Mouse (Mus musculus) lung, postnatal 36 days (tissue): ENCODE measurements at regions not wholly inside any gene's neighbourhood (a gene's known extent, or its start where the extent isn't known, plus 50 kb on each side); places are given as distances from the start of the nearest gene placed in this dataset.
"Not testable (repeated sequence)": the region's sequence is repeated elsewhere in the genome, so short reads cannot be mapped to it uniquely, and the experiment has no call there.

Experiments used
- DNase-seq: peaks from one replicate; pipeline ENCODE4 v3.0.0; 2022; ENCODE audit warnings: mixed read lengths

DNA sequence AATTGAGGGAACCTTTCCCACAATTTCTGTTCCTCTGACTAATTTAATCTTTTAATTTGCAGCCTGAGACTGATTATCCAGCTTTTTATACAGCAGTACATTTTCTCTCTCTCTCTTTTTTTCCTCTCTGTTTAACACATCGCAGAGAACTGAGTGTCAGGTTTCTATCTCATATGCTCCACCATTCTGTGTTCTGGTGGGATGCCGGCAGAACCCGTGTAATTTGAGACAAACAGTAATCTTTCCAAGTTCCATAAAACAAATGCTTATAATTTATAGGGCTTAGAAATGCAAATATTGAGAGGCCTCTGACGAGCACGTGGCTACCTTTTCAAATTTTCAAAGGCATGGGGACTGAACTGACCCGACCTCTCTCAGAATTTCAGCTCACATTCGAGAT lies 59.1 kb downstream of the Zbtb18 start:
- DNase-seq = no peak

GRCm38 (mm10) chr1:177503946-177504345 lies 61.8 kb downstream of the Zbtb18 start:
- DNase-seq = no peak

DNA sequence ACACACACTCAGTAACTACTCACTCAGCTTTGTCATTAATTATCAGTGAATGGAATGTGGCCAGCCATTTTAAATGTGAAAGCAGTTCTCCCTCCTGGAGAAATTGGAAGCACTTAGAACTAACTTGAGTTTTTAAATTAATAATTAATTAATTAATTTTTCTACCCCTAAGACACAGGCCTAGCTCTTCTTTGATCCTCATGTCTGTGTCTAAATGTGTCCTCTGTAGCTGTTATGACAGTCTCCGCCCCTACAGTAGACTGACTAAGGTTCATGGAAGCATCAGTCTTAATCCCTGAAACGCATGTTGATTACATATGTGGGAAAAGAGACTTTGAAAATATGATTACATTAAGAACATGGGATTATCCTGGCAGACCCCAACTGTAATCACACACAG lies 62.6 kb downstream of the Zbtb18 start:
- no peak for DNase-seq

- DNase-seq = not testable (repeated sequence)
These were observed 65.2 kb downstream of the Zbtb18 start for GRCm38 (mm10) chr1:177507398-177507797.

GRCm38 (mm10) chr1:177509786-177510185 lies 67.6 kb downstream of the Zbtb18 start:
- no peak for DNase-seq

- no peak for DNase-seq
These were observed 70.0 kb downstream of the Zbtb18 start for GRCm38 (mm10) chr1:177512116-177512515.

GRCm38 (mm10) chr1:177517934-177518610 lies 75.9 kb downstream of the Zbtb18 start:
- no peak for DNase-seq

- no peak for DNase-seq
These were observed 76.9 kb downstream of the Zbtb18 start for GRCm38 (mm10) chr1:177518897-177519513.

- no peak for DNase-seq
These were observed 79.0 kb downstream of the Zbtb18 start for GRCm38 (mm10) chr1:177521110-177521509.

GRCm38 (mm10) chr1:177525141-177525540 lies 83.0 kb downstream of the Zbtb18 start:
- DNase-seq = no peak

DNA sequence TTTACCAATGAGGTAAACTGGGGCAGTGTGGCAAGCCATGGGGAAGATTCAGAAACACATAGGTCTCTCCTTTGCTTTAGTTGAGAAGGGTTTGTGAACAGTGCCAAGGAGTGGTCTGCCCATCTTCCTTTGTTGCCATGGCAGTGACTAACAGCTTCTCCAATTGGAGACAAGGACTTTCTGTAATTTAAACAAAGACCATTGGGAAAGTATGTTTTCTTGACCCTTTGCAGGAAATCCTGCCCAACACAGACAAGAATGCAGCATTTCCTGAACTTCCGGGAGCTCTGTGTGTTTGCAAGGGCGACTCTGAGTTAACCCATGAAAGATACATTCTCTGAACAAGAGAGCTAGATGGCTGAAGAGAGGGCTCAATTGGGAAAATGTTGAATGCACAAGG lies 89.6 kb downstream of the Zbtb18 start:
- DNase-seq = peak; percentile 74

- DNase-seq = no peak
These were observed 90.5 kb downstream of the Zbtb18 start for GRCm38 (mm10) chr1:177532656-177533055.

DNA sequence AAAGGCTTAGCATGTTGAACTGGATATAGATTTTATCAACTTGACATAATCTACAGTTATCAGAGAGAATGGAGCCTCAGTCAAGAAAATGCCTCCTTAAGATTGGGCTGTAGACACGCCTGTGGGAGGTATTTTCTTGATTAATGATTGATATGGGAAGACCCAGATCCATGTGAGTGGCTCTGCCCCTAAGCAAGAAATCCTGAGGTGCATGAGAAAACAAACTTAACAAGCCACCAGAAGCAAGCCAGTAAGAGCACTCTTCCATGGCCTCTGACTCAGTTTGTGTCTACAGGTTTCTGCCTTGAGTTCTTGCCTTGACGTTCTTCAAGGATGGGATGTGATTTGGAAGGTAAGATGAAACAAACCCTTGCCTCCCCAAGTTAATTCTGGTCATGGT lies 91.2 kb downstream of the Zbtb18 start:
- DNase-seq = no peak

DNA sequence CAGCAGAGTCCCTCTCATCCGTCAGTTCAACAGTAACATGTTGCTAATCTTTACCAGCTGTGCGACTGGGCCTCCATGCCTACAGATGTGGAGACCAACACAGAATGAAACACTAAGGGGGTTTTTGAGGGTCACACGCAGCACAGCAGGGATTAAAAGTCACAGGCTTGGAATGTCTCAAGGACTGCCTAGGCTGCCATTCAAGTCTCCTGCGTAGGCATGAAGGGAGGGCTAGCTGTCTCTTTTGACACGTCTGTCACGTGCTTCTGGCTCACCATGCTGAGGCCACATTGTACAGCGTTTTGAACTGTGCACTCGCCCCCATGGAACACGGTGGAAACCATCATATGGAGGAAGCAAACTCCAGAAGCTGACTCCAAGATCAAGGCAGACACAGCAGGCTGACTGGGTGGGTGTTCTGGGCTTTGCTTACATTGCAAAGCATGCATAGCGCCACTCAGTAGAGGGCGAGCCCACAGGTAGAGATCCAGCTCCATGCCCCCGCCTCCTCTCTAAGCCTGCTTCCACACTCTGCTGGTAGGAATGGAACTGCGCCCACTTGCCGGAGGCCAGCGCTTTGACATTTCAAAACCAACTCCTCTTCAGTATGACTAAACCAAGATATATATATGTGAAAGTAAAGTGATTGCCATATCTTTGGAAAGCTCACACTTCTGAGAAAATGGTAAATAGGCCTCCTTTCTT lies 103.0 kb downstream of the Zbtb18 start:
- no peak for DNase-seq

- DNase-seq = no peak
These were observed 105.6 kb downstream of the Zbtb18 start for GRCm38 (mm10) chr1:177547716-177548115.

- DNase-seq = peak; percentile 24
These were observed 113.5 kb downstream of the Zbtb18 start for GRCm38 (mm10) chr1:177555471-177556291.

- DNase-seq = no peak
These were observed 115.3 kb downstream of the Zbtb18 start for GRCm38 (mm10) chr1:177557432-177557831.

DNA sequence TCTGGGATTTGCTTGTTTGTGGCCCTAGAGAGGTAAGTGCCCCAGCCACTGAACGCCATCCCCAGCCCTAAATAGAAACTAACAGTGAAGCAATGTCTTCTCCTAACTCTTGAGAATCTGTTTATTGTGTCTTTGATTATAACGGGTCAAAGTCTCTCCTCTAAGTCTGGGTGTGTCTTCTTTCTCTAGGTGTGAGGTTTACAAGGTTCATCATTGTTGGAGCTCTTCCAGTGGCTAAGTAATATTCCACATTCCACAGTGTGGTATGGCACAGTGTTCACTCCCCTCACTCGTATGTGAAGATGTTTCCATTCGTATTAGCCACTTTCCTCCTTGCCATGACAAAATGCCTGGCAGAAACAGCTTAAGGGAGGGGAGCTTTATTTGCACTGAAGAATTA lies 115.7 kb downstream of the Zbtb18 start:
- DNase-seq = no peak

- no peak for DNase-seq
These were observed 119.8 kb downstream of the Zbtb18 start for GRCm38 (mm10) chr1:177561716-177562588.

- no peak for DNase-seq
These were observed 120.4 kb downstream of the Zbtb18 start for GRCm38 (mm10) chr1:177562589-177562912.

DNA sequence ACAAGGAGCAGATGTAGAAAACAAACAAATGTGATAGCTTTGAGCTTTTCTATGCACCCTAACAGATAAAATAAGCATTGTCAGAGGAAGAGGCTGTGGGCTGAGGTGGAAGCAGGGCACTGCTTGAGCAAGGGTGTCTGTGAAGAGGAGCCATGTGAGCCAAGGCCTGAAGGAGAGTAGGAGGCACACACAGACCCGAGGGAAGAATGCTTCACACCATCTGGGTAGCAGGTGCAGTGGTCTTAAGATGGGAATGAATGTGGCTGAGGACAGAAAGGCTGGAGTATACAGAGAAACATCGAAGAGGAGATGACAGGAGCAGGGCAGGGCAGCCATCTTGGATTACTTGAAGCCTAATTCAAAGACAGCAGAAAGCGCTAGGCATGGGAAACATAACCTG lies 123.5 kb downstream of the Zbtb18 start:
- no peak for DNase-seq

- no peak for DNase-seq
These were observed 126.1 kb downstream of the Zbtb18 start for GRCm38 (mm10) chr1:177568056-177568816.
